Mouse (Mus musculus) kidney, embryonic 16.5 days (tissue): ENCODE measurements around the gene Mmp15. TPM values are rescaled to one million over a fixed set of nuclear protein-coding genes. Genes with fewer than 3 reads are reported as not detected.

Experiments
- ATAC-seq: fragments of 200-750 bp; cut with Nextera tagmentation; 2 replicates; pipeline ENCODE4 v1.8.0; 2017; ENCODE audit warnings: moderate TSS enrichment; ENCODE audit not compliant: low FRiP score, low TSS enrichment
- H3K27ac ChIP-seq: fragments of 300-500 bp; sonication (generic); 2 replicates; pipeline ENCODE4 v1.5.1; 2014; ENCODE audit warnings: low read length
- H3K27me3 ChIP-seq: fragments of 300-500 bp; sonication (generic); 2 replicates; pipeline ENCODE4 v1.6.1; 2014; ENCODE audit warnings: low read length, control low read depth, mixed read lengths; ENCODE audit not compliant: insufficient read depth
- H3K36me3 ChIP-seq: fragments of 300-500 bp; sonication (generic); 2 replicates; pipeline ENCODE4 v1.6.1; 2014; ENCODE audit warnings: low read length, control low read depth, mixed read lengths; ENCODE audit not compliant: insufficient read depth
- H3K4me1 ChIP-seq: fragments of 300-500 bp; sonication (generic); 2 replicates; pipeline ENCODE4 v1.6.1; 2014; ENCODE audit warnings: low read length, control low read depth, mixed read lengths; ENCODE audit not compliant: insufficient read depth
- H3K4me2 ChIP-seq: fragments of 300-500 bp; sonication (generic); replicated peaks from 2 replicates; pipeline ENCODE4 v1.6.1; 2014; ENCODE audit warnings: low read depth, low read length
- H3K4me3 ChIP-seq: fragments of 300-500 bp; sonication (generic); 2 replicates; pipeline ENCODE4 v1.5.1; 2014; ENCODE audit warnings: mild to moderate bottlenecking, low read length
- H3K9ac ChIP-seq: fragments of 300-500 bp; sonication (generic); replicated peaks from 2 replicates; pipeline ENCODE4 v1.6.1; 2014; ENCODE audit warnings: low read length
- H3K9me3 ChIP-seq: fragments of 300-500 bp; sonication (generic); 2 replicates; pipeline ENCODE4 v1.6.1; 2016; ENCODE audit warnings: low read length, control low read depth
- WGBS: fragments of 180-500 bp; shearing (Covaris S2); extraction: QIAGEN DNeasy Blood & Tissue Kit; methylation state at CpG from one replicate; pipeline ENCODE4 v1.1.7; 2014; 5-methylcytosine and 5-hydroxymethylcytosine counted together
- polyA plus RNA-seq: library from polyadenylated mRNA; unstranded; fragments of >200 nt; fragmentation: Nextera tagmentation; extraction: Ambion mirVana; gene quantifications from 2 replicates; pipeline ENCODE4 v1.2.1, GENCODE M21; 2015

The Mmp15 gene
- polyA plus RNA-seq, 1 experiment from 2014 or later, result 9.4 TPM

GRCm38 (mm10) chr8:95352871-95353866 lies 1.1 kb downstream of the Mmp15 start:
- H3K36me3 ChIP-seq, result no peaks in the 10 kb centered on the region
- peaks cover 29% of the 10 kb centered on the region for H3K4me1 ChIP-seq
- no peaks in the 10 kb centered on the region for H3K9me3 ChIP-seq
- peak overlapping the region; percentile 78 for H3K27ac ChIP-seq
- peak overlapping the region; percentile 82 for H3K4me3 ChIP-seq
- ATAC-seq, result peak; percentile 46
- peak overlapping the region; percentile 88 for H3K9ac ChIP-seq
- peak overlapping the region; percentile 98 for H3K4me2 ChIP-seq
- WGBS, result 2% methylated on average over 60 of the region's 62 CpGs
- H3K27me3 ChIP-seq, result peaks cover 2% of the 10 kb centered on the region; the same call in 1 of the 2 replicates

GRCm38 (mm10) chr8:95354606-95355005 lies 2.5 kb downstream of the Mmp15 start:
- Histone ChIP-seq H3K4me1 (peaks cover 28% of the 10 kb centered on the region), H3K36me3 (no peaks in the 10 kb centered on the region), H3K9ac (no peak overlapping the region), H3K9me3 (no peaks in the 10 kb centered on the region), H3K27me3 (peaks cover 2% of the 10 kb centered on the region; the same call in 1 of the 2 replicates), H3K27ac (no peak overlapping the region), H3K4me2 (no peak overlapping the region), H3K4me3 (no peak overlapping the region)
- ATAC-seq, result no peak
- 96% methylated on average over 2 of the region's 2 CpGs for WGBS

- Histone ChIP-seq H3K4me3 (no peak overlapping the region), H3K4me1 (peaks cover 12% of the 10 kb centered on the region), H3K9ac (no peak overlapping the region), H3K9me3 (0 out of 2 replicates have a peak, but pooled peaks cover under 1% of the 10 kb centered on the region), H3K36me3 (no peaks in the 10 kb centered on the region), H3K27ac (0 out of 2 replicates have a peak overlapping the region, but pooled peaks have one; percentile 8), H3K4me2 (no peak overlapping the region), H3K27me3 (no peaks in the 10 kb centered on the region)
- WGBS, result 46% methylated on average over 8 of the region's 8 CpGs
- ATAC-seq, result peak; percentile 32; the same call in 1 of the 2 replicates
These were observed 6.7 kb downstream of the Mmp15 start for GRCm38 (mm10) chr8:95358550-95359411.

GRCm38 (mm10) chr8:95360181-95361015 lies 8.3 kb downstream of the Mmp15 start:
- Histone ChIP-seq H3K4me3 (no peak overlapping the region), H3K4me1 (0 out of 2 replicates have a peak, but pooled peaks cover 9% of the 10 kb centered on the region), H3K9ac (no peak overlapping the region), H3K27ac (no peak overlapping the region), H3K9me3 (0 out of 2 replicates have a peak, but pooled peaks cover 5% of the 10 kb centered on the region), H3K36me3 (no peaks in the 10 kb centered on the region), H3K4me2 (no peak overlapping the region), H3K27me3 (no peaks in the 10 kb centered on the region)
- ATAC-seq, result no peak
- 47% methylated on average over 7 of the region's 7 CpGs for WGBS

GRCm38 (mm10) chr8:95361016-95361341 lies 8.9 kb downstream of the Mmp15 start:
- H3K9ac ChIP-seq, result no peak overlapping the region
- H3K9me3 ChIP-seq, result 0 out of 2 replicates have a peak, but pooled peaks cover 5% of the 10 kb centered on the region
- H3K4me2 ChIP-seq, result no peak overlapping the region
- 0 out of 2 replicates have a peak, but pooled peaks cover 9% of the 10 kb centered on the region for H3K4me1 ChIP-seq
- WGBS, result 75% methylated on average over 3 of the region's 3 CpGs
- H3K4me3 ChIP-seq, result no peak overlapping the region
- H3K27me3 ChIP-seq, result no peaks in the 10 kb centered on the region
- no peaks in the 10 kb centered on the region for H3K36me3 ChIP-seq
- H3K27ac ChIP-seq, result no peak overlapping the region
- ATAC-seq, result no peak

- Histone ChIP-seq H3K4me2 (no peak overlapping the region), H3K4me3 (no peak overlapping the region), H3K36me3 (no peaks in the 10 kb centered on the region), H3K9ac (no peak overlapping the region), H3K27me3 (no peaks in the 10 kb centered on the region), H3K9me3 (0 out of 2 replicates have a peak, but pooled peaks cover 5% of the 10 kb centered on the region), H3K27ac (no peak overlapping the region), H3K4me1 (0 out of 2 replicates have a peak, but pooled peaks cover 9% of the 10 kb centered on the region)
- 34% methylated on average over 6 of the region's 6 CpGs for WGBS
- no peak for ATAC-seq
These were observed 10.2 kb downstream of the Mmp15 start for GRCm38 (mm10) chr8:95362272-95362671.

- Histone ChIP-seq H3K4me3 (no peak overlapping the region), H3K9ac (no peak overlapping the region), H3K36me3 (no peaks in the 10 kb centered on the region), H3K27me3 (no peaks in the 10 kb centered on the region), H3K4me1 (0 out of 2 replicates have a peak, but pooled peaks cover under 1% of the 10 kb centered on the region), H3K9me3 (0 out of 2 replicates have a peak, but pooled peaks cover 5% of the 10 kb centered on the region), H3K4me2 (no peak overlapping the region), H3K27ac (no peak overlapping the region)
- 96% methylated on average over 2 of the region's 2 CpGs for WGBS
- no peak for ATAC-seq
These were observed 11.8 kb downstream of the Mmp15 start for GRCm38 (mm10) chr8:95363849-95364248.

- Histone ChIP-seq H3K36me3 (0 out of 2 replicates have a peak, but pooled peaks cover 3% of the 10 kb centered on the region), H3K27ac (no peak overlapping the region)
These were observed 17.7 kb downstream of the Mmp15 start for GRCm38 (mm10) chr8:95369581-95370326.

More at GRCm38 (mm10) chr8:95369581-95370326, 17.7 kb downstream of the Mmp15 start:
- peaks cover 6% of the 10 kb centered on the region for H3K4me1 ChIP-seq
- peak; percentile 85 for ATAC-seq
- H3K9ac ChIP-seq, result peak overlapping the region; percentile 45; the same call in 1 of the 2 replicates
- peak overlapping the region; percentile 23 for H3K4me3 ChIP-seq
- 51% methylated on average over 20 of the region's 20 CpGs for WGBS
- H3K9me3 ChIP-seq, result no peaks in the 10 kb centered on the region
- peak overlapping the region; percentile 47 for H3K4me2 ChIP-seq
- no peaks in the 10 kb centered on the region for H3K27me3 ChIP-seq
